Mouse (Mus musculus) granulocyte monocyte progenitor cell, adult 5-6 weeks (primary cell): ENCODE results near the gene 4931422A03Rik. TPM values are rescaled to one million over a fixed set of nuclear protein-coding genes. Genes with fewer than 3 reads are reported as not detected.

ENCODE experiments used
- total RNA-seq, 2 experiments: library from RNA; stranded (forward) in 1 of 2; stranded (reverse) in 1 of 2; fragments of 200-712, 200-1000 nt in 1 of 2; fragments of >200 nt in 1 of 2; fragmentation: Nextera tagmentation in 1 of 2; gene quantifications; 2 replicates each; pipeline ENCODE4 v1.2.3; 2014 to 2017

Gene 4931422A03Rik
- total RNA-seq, 2 experiments from 2014 or later = 0.98 TPM; not detected in 1

Other genes starting within 250 kb of the 4931422A03Rik start
- gene Caprin1, start 230.7 kb downstream of the 4931422A03Rik start, total RNA-seq (2014; fragmentation: Nextera tagmentation) = 371 and 391 TPM in 2 replicates
- 510 and 593 TPM in 2 replicates for gene Caprin1, start 230.7 kb downstream of the 4931422A03Rik start, total RNA-seq (2017)
- gene Lmo2, start 70.4 kb downstream of the 4931422A03Rik start, total RNA-seq (2014; fragmentation: Nextera tagmentation) = 334 and 343 TPM in 2 replicates
- gene Lmo2, start 70.4 kb downstream of the 4931422A03Rik start, total RNA-seq (2017) = 231 and 233 TPM in 2 replicates
- gene Fbxo3, start 640 bp downstream of the 4931422A03Rik start, total RNA-seq (2014; fragmentation: Nextera tagmentation) = 45.1 and 45.5 TPM in 2 replicates
- 57.4 and 64.1 TPM in 2 replicates for gene Fbxo3, start 640 bp downstream of the 4931422A03Rik start, total RNA-seq (2017)
- not detected in 2 replicates for gene Gm10912, start 37.5 kb upstream of the 4931422A03Rik start, total RNA-seq (2014; fragmentation: Nextera tagmentation)
- gene Gm10912, start 37.5 kb upstream of the 4931422A03Rik start, total RNA-seq (2017) = 0.15 and 1.2 TPM in 2 replicates
- not detected in 2 replicates for gene Gm10799, start 40.2 kb upstream of the 4931422A03Rik start, total RNA-seq (2014; fragmentation: Nextera tagmentation)
- not detected in 2 replicates for gene Gm10799, start 40.2 kb upstream of the 4931422A03Rik start, total RNA-seq (2017)
- not detected in 2 replicates for gene Cd59b, start 41.5 kb upstream of the 4931422A03Rik start, total RNA-seq (2014; fragmentation: Nextera tagmentation)
- gene Cd59b, start 41.5 kb upstream of the 4931422A03Rik start, total RNA-seq (2017) = 3.1 TPM in 1 of 2 replicates, not detected in the other
- gene Cd59a, start 67.4 kb upstream of the 4931422A03Rik start, total RNA-seq (2014; fragmentation: Nextera tagmentation) = 0.26 and 1.1 TPM in 2 replicates
- 0.88 and 1.2 TPM in 2 replicates for gene Cd59a, start 67.4 kb upstream of the 4931422A03Rik start, total RNA-seq (2017)
- gene A930018P22Rik, start 94.4 kb upstream of the 4931422A03Rik start, total RNA-seq (2014; fragmentation: Nextera tagmentation) = not detected in 2 replicates
- not detected in 2 replicates for gene A930018P22Rik, start 94.4 kb upstream of the 4931422A03Rik start, total RNA-seq (2017)